10 mouse cellular contexts compared by ENCODE assay signal in genomic region chr2:155802761-155803160, GRCm38 (mm10). TPM values are rescaled to one million over a fixed set of nuclear protein-coding genes. Genes with fewer than 3 reads are reported as not detected.
DNase-seq lines count a peak whose midpoint lies in the region; ATAC-seq and TF ChIP-seq lines count a peak whose summit lies in the region.
"Had no signal": no experiment of that assay in that cellular context is flagged by ENCODE, and none has a peak within 500 bp of the region (broad histone marks: within the 10 kb centered on the region; RNA-seq: fewer than 3 reads in every experiment).

No protein-coding gene starts in this region.

- H3K9ac ChIP-seq in lung, embryonic 14.5 days, result no peak overlapping the region
- H3K9ac ChIP-seq: neural tube, embryonic 12.5 days had no signal

- no peaks in the 10 kb centered on the region for H3K4me1 ChIP-seq in lung, embryonic 14.5 days (ENCODE audit: insufficient read depth)
- H3K4me1 ChIP-seq in hindbrain, embryonic 10.5 days (replicated peaks), result 0 out of 2 replicates have a peak, but pooled peaks cover 2% of the 10 kb centered on the region

- H3K4me3 ChIP-seq in lung, embryonic 14.5 days (ENCODE audit: low read depth, low read length), result no peak overlapping the region
- no peak overlapping the region for H3K4me3 ChIP-seq in hindbrain, embryonic 10.5 days
- H3K4me3 ChIP-seq: neural tube, embryonic 12.5 days had no signal

- TF ChIP-seq CTCF in lung, embryonic 14.5 days (IDR thresholded peaks at IDR 0.05; ENCODE audit: low read depth), result peak; percentile 38; the same call in 1 of the 2 replicates

- no peaks in the 10 kb centered on the region for H3K9me3 ChIP-seq in lung, embryonic 14.5 days (ENCODE audit: low read depth, low read length)
- H3K9me3 ChIP-seq in hindbrain, embryonic 10.5 days, result no peaks in the 10 kb centered on the region
- H3K9me3 ChIP-seq: neural tube, embryonic 12.5 days had no signal

- ATAC-seq in cerebellum, adult (ENCODE audit: insufficient number of reproducible peaks, low FRiP score, low TSS enrichment), result no peak
- no peak for ATAC-seq in lung, embryonic 14.5 days (ENCODE audit: insufficient read depth)

- no peak overlapping the region for H3K27ac ChIP-seq in lung, embryonic 14.5 days (ENCODE audit: low read depth)
- H3K27ac ChIP-seq in hindbrain, embryonic 10.5 days, result no peak overlapping the region
- H3K27ac ChIP-seq: neural tube, embryonic 12.5 days had no signal

- H3K36me3 ChIP-seq in lung, embryonic 14.5 days (ENCODE audit: insufficient read depth), result no peaks in the 10 kb centered on the region
- H3K36me3 ChIP-seq in hindbrain, embryonic 10.5 days, result no peaks in the 10 kb centered on the region

- H3K4me2 ChIP-seq in lung, embryonic 14.5 days, result no peak overlapping the region
- H3K4me2 ChIP-seq: neural tube, embryonic 12.5 days had no signal

- no peaks in the 10 kb centered on the region for H3K27me3 ChIP-seq in lung, embryonic 14.5 days (ENCODE audit: insufficient read depth, low read length)
- no peaks in the 10 kb centered on the region; the same call in 1 of the 2 replicates for H3K27me3 ChIP-seq in hindbrain, embryonic 10.5 days (ENCODE audit: insufficient read depth, poor library complexity, severe bottlenecking)
- H3K27me3 ChIP-seq: neural tube, embryonic 12.5 days had no signal

- DNase-seq in cerebellum, postnatal 10 days, result peak; percentile 67 to 71
- peak; percentile 22 for DNase-seq in lung, embryonic 14.5 days
- no peak for DNase-seq in lung, adult 18-20 months
- DNase-seq in NIH3T3 (ENCODE audit: low read depth), result peak; percentile 61
- peak; percentile 43 for DNase-seq in mesoderm, embryonic 11.5 days (ENCODE audit: low read depth, low spot score)
- DNase-seq in frontal cortex, postnatal 36 days (ENCODE audit: low spot score in 2 of 2), result no peak
- no peak for DNase-seq in hindbrain, embryonic 10.5 days (ENCODE audit: low spot score)
- DNase-seq: heart, postnatal 36 days had no signal

- 61% methylated on average over 3 of the region's 3 CpGs for WGBS in lung, embryonic 14.5 days
- WGBS in hindbrain, embryonic 10.5 days, result 55% methylated on average over 3 of the region's 3 CpGs

RNA-seq across cellular contexts. Expression of gene BC029722, which starts 16.5 kb away (rescaled TPM):
- polyA plus RNA-seq in lung, embryonic 14.5 days (2014; fragmentation: Nextera tagmentation; extraction: Ambion mirVana), result 8.9 and 9.2 TPM in 2 replicates
- 8.4 and 16.0 TPM in 2 replicates for polyA plus RNA-seq in hindbrain, embryonic 10.5 days (2016; fragmentation: Nextera tagmentation; extraction: Ambion mirVana)

RNA-seq across cellular contexts. Expression of gene Eif6, which starts 24.0 kb away (rescaled TPM):
- 179 and 194 TPM in 2 replicates for polyA plus RNA-seq in lung, embryonic 14.5 days (2014; fragmentation: Nextera tagmentation; extraction: Ambion mirVana)
- 247 and 261 TPM in 2 replicates for polyA plus RNA-seq in hindbrain, embryonic 10.5 days (2016; fragmentation: Nextera tagmentation; extraction: Ambion mirVana)

RNA-seq across cellular contexts. Expression of gene Mmp24, which starts 27.6 kb away (rescaled TPM):
- not detected in 2 replicates for polyA plus RNA-seq in lung, embryonic 14.5 days (2014; fragmentation: Nextera tagmentation; extraction: Ambion mirVana)
- 1.4 and 2.5 TPM in 2 replicates for polyA plus RNA-seq in hindbrain, embryonic 10.5 days (2016; fragmentation: Nextera tagmentation; extraction: Ambion mirVana)

RNA-seq across cellular contexts. Expression of gene Fam83c, which starts 31.9 kb away (rescaled TPM):
- 0.04 and 0.11 TPM in 2 replicates for polyA plus RNA-seq in lung, embryonic 14.5 days (2014; fragmentation: Nextera tagmentation; extraction: Ambion mirVana)
- 0.24 and 0.44 TPM in 2 replicates for polyA plus RNA-seq in hindbrain, embryonic 10.5 days (2016; fragmentation: Nextera tagmentation; extraction: Ambion mirVana)

RNA-seq across cellular contexts. Expression of gene Procr, which starts 51.8 kb away (rescaled TPM):
- polyA plus RNA-seq in lung, embryonic 14.5 days (2014; fragmentation: Nextera tagmentation; extraction: Ambion mirVana), result 10.4 and 10.9 TPM in 2 replicates
- polyA plus RNA-seq in hindbrain, embryonic 10.5 days (2016; fragmentation: Nextera tagmentation; extraction: Ambion mirVana), result 1.5 and 1.7 TPM in 2 replicates

Comparison
In these comparisons a context has a peak if more than half of its experiments do, and no peak if none do; other contexts are left out.
1. DNase-seq: peak in cerebellum, postnatal 10 days (2 of 2), lung, embryonic 14.5 days (single experiment), NIH3T3 (single experiment) and mesoderm, embryonic 11.5 days (single experiment); none in lung, adult 18-20 months (0 of 2), frontal cortex, postnatal 36 days (0 of 2) and hindbrain, embryonic 10.5 days (single experiment).